Mouse (Mus musculus): Measurements from ENCODE around the gene Cck.

Gene Cck

DNA sequence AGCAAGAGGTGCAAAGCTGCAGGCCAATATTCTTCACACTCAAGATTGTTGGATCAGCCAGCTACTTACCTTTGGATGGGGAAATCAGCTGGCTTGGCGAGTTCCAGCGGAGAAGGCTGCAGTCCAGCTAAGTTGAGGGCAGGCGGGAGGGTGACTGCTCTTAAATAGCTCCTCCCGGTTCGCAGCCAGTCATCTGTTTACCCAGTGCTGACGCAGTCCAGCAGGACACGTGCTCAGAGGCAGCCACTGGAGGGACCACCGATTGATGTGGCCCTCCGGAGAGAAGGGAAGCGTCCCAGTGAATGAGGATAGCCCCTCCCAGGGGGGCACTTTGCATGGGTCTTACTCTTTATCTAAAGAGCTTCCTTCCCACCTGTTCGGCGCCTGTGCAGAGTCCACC lies at the start of gene Cck:
Cck (minus strand) TSS at position 166 of the 400 bp plus-strand sequence.
- peak; percentile 29 for DNase-seq

DNA sequence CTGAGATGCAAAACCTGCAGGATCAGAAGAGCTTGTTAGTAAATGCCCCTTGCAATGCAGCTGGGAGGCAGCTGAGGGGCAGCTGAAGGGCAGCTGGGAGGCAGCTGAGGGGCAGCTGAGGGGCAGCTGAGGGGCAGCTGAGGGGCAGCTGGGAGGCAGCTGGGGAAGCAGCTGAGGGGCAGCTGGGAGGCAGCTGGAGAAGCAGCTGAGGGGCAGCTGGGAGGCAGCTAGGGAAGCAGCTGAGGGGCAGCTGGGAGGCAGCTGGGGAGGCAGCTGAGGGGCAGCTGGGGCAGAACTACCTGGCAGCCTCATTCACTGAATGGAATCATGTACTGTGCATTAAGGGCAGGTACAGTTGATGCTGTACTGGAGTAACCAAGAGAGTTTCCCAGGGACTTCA lies 46.0 kb upstream of the Cck start:
- no peak for DNase-seq

DNA sequence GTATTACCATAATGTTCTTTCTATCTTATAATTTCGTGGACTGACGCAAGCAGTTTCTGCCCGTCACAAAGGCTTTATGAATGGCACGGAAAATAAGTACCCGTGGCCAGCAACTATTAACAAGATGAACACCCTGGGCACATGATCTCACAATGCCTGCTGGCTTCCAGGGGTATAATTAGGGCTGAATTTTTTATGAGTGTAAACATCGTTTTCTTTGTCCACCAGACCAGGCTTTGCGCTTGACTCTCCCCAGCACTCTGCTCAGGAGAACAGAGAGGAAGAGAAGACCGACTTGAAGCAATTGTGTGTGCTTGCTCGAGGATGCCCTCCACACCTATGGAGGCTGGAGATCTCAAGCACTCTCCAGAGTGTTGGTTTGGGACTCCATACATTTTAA lies 37.1 kb upstream of the Cck start:
- DNase-seq, result no peak

DNA sequence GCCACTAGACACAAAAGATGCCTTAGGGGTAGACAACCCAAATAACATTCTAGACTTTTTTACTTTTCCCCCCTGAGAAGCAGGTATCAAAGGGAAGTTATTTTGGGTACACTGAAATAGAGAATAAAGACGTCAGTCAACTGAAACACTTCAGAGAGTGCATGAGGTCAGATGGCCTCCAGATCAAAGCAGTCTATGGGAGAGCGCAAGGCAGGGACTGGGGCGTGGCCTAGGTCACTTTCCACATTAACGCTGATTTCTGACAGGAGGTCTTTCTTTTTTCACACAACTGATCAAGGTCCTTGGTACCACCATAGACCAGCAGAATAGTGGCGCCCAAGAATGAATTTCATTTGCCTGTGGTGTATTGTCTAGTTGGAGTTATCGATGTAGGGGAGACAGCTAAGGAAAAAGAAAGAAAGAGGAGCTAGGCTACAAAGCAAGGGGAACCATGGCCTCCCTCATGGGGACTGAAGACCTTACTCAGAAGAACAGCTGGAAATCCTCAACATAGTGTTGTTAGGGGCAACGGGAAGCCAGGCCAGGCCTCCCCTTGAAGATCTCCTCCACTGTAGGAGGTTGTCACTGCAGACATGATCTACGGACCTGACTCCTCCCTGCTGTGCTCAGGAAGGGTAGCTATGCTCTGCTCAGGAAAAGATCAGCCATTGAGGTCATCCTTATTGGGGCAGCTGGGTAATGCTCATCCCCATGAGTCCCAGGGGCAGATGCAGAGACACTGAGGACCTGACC lies 33.3 kb upstream of the Cck start:
- DNase-seq, result no peak

GRCm38 (mm10) chr9:121526171-121526570 lies 30.7 kb upstream of the Cck start:
- no peak for DNase-seq

DNA sequence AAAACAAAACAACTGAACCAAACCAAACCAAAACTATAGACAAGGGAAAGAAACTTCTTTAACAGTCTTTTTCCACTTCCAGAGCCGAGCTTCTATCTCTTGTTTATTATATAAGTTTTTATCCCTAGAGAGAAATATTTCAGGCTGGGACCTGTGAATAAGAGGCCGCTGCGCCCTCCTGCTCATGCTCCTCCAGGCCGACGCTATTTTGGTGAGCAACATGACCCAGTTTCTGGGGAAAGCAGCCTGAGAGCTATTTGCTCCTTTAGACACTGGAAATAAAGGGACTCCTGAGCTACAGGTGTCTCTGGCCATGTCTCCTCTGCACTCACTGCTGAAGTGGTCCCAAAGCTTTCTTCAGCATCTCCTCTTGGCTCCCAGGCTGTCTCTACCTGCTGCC lies 24.6 kb upstream of the Cck start:
- DNase-seq, result no peak

GRCm38 (mm10) chr9:121514462-121514861 lies 19.0 kb upstream of the Cck start:
- no peak for DNase-seq

DNA sequence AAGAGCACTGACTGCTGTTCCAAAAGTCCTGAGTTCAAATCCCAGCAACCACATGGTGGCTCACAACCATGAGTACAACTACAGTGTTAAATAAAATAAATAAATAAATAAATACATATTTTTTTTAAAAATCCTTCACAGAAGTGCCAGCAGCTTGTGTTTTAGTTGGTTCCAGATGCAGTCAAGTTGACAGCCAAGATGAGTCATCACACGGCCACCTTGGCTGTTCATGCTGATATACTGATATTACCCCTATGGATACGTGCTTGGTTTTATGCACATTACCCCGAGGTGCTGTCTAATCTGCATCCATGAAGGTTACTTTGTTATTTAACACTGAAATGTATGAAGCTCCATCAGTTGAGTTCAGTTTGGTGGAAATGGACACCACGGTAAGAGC lies 16.4 kb upstream of the Cck start:
- no peak for DNase-seq

DNA sequence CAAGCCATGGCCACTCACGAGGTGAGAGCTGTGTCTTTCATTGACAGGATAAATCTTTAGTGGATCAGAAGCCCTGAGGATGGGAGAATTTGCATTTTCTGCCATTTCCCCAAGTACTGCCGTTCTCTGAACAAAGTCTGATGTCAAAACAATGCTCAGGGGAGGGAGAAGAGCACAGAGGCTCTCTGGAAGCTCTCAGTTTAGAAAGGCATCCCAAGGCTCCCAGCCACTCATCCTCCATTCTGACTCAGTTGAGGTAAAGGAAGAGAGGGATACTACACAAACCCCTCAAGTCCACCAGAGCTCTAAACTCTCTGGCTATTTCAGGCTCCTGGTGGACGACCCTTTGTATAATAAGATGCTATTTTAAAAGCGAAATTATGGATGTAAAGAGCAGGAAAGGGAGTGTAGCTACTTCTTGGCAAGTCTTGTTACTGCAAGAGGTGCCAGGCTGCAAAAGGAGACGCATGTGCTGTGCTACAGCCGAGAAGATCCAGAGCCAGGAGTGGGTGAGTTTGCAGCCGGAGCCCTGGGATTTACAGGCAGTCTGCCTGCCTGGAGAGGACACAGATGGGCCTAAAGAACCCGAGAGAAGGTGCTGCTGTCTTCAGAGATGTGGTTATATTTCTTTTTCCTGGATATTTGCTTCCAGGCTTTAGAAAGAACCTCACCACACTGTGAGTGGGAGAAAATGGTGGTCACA lies 11.1 kb upstream of the Cck start:
- no peak for DNase-seq

DNA sequence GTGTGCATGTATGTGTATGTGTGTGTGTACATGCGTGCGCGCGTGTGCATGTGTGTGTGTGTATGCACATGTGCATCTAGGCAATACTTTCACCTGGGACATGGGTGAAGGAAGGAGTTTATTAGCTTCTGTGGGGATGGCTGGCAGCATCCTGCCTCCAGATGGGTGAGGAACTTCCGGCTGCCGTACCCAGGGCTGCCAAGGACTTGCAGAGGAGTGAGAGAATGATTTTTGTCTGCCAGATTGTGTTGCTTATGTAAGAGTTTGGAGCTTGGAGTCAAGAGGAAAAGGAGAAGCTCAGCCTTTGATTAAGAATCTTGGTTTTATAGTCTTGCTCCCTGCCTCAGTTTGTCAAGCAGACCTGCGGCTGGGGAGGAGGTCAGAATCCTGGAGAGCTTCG lies 9.9 kb upstream of the Cck start:
- DNase-seq, result no peak

- no peak for DNase-seq
Measured at GRCm38 (mm10) chr9:121496102-121496501, 608 bp upstream of the Cck start.

- no peak for DNase-seq
Measured at GRCm38 (mm10) chr9:121494006-121494767, 1.3 kb downstream of the Cck start.

DNA sequence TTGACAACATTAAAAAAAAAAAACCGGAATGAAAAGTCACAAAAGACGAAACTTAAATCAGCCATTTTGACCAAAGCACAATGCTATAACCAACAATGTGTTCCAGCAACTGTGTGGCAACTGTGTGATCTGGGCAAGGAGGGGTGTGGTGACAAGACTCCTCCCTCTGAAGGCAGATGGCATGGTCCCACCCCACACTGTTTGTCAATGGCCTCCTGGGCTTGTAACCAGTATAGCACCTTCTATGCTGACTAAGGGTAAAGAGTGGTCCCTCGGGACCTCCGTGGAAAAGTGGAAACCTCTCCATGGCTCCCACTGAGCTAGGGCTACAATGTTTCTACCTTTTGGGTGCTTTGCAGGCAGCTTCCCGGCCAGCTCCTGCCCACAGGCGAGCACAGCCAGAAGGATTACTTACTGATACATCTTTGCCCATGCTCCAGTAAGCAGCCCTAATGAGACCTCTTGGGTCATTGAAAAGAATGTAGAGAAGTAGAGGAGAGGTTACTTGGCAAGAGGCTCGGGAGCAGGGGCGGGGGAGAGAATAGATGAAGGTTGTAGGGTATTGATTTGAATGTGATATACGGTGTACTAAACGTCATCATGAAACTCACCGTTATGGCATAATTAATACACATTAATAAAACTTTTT lies 3.8 kb downstream of the Cck start:
- DNase-seq, result no peak

- DNase-seq, result no peak
Measured at GRCm38 (mm10) chr9:121487216-121487615, 8.3 kb downstream of the Cck start.

DNA sequence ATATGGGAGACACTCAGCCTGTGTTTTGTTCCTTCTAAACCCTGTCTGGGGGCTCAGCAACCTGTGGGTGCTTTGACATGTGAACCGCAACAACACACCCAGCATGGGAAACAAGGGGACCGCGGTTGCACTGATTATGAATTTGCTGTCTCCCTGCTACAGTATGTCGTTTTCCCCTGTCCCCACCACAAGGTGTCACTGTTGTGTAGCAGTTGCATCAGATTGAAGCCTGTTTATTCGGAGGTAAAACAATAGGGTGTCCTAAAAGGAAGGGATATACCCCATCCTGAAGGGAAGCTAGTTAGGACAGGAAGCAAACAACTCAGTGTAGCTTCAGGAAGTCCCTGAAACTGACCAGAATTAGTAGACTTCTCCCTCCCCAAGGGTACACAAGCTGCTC lies 16.0 kb downstream of the Cck start:
- DNase-seq, result no peak

GRCm38 (mm10) chr9:121477305-121477911 lies 18.1 kb downstream of the Cck start:
- peak; percentile 27 for DNase-seq

- DNase-seq, result no peak
Measured at GRCm38 (mm10) chr9:121475488-121476452, 19.7 kb downstream of the Cck start.

DNA sequence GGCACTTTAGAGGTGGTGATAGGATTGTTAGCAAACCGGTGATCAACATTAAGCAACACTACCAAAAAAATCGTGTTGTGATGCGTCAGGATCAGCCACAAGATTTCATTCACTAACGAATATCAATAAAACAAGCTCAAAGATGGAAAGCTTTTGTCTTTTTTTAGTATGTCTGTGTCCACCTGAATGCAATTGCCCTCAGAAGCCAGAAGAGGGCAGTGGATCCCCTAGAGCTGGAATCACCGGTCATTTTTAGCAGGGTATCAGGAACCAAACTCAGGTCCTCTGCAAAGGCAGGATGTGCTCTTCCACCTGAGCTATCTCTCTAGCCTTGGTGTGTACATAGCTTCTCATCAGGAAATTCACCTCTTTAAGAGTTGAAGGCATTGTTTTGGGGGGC lies 20.7 kb downstream of the Cck start:
- DNase-seq, result no peak

DNA sequence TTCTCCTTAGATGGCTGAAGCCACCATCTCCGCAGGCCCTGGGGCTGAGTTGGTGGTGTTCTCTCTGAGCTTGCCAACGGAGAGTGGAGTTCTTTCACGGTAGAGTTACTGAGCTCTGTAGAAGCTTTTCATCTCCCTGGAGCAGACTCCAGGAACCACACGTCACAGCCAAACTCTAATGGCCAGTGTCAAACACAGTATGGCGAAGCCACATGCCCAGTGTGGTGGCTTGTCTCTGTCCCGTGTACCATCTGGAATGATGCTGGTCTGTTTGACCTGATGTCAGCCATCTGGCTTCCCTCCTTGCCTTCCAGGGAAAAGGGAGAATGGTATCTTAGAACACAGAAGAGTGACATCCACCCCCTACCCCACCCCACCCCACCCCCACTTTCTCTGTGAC lies 25.8 kb downstream of the Cck start:
- DNase-seq, result no peak

DNA sequence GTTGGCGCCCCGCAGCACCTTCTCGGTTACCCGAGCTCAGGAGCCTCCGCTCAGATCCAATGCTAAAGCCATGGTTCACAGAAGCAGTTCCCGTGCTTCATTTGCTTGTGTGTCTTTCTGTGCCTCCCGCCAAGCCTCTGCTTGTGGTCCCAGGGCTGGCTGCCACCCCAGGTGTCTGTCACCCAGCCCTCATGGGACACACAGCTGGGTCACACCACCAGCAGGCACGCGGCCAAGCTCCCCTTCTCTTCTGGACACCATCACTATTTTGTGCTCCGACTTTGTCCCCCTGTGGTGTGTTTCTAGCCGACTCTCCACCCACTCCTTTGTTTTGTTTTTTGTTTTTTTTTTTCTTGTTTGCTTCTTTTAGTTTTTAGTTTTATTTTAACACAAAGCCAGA lies 28.0 kb downstream of the Cck start:
- DNase-seq, result no peak

GRCm38 (mm10) chr9:121460527-121460926 lies 35.0 kb downstream of the Cck start:
- DNase-seq, result no peak

- DNase-seq, result peak; percentile 24
Measured at GRCm38 (mm10) chr9:121459950-121460349, 35.5 kb downstream of the Cck start.

Data from kidney, adult 11 months (tissue).